Mouse (Mus musculus) urinary bladder, postnatal 10 days (tissue): ENCODE data around the gene Hps5.
"Not testable (repeated sequence)": the region's sequence is repeated elsewhere in the genome, so short reads cannot be mapped to it uniquely, and the experiment has no call there.

Source experiments
- DNase-seq: peaks from one replicate; pipeline ENCODE4 v3.0.0; 2022; ENCODE audit warnings: low spot score

Gene Hps5

DNA sequence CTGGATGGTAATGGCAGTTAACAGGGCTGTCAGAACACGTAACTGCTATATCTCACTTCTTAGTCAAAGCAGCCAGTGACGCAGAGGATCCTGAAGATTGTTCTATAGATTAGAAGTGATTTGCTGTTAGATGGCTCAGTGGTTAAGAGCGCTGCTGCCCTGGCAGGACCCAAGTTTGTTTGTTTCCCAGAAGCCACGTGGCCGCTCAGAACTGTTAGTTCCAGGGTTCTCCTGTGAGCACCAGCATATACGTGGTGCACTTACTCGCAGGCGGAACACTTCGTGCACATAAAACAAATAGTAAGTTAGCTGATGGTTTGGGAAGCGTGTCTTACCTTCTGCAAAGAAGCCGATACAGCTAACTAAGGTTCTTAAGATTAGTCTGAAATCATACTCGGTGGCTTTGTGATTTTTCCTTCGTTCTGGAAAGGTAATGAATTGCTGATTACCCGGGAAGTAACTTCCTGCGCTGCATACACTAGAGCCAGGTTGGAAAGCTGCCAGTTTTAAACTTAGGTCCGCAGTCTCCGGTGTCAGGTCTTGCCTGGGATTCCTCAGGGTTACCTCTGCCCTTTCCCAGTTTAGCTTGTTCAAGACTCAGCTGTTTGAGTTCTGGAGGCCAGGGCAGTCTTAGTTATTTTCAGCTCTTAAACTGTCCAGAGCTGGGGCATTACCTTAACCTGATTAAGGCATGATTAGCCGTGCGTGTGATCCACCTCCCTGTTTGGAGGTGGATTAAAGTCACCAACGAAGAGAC, 31.4 kb upstream of the Hps5 start:
- DNase-seq, result no peak

- DNase-seq, result not testable (repeated sequence)
These were observed 25.2 kb upstream of the Hps5 start for GRCm38 (mm10) chr7:46820876-46821632.

GRCm38 (mm10) chr7:46814012-46814411, 18.1 kb upstream of the Hps5 start:
- no peak for DNase-seq

- no peak for DNase-seq
These were observed 14.5 kb upstream of the Hps5 start for GRCm38 (mm10) chr7:46810325-46810724.

- no peak for DNase-seq
These were observed 915 bp upstream of the Hps5 start for GRCm38 (mm10) chr7:46796779-46797178.

- no peak for DNase-seq
These were observed 379 bp upstream of the Hps5 start for GRCm38 (mm10) chr7:46796206-46796679.

- no peak for DNase-seq
These were observed 2.0 kb downstream of the Hps5 start for GRCm38 (mm10) chr7:46793871-46794270.

- no peak for DNase-seq
These were observed 6.6 kb downstream of the Hps5 start for GRCm38 (mm10) chr7:46789177-46789849.

GRCm38 (mm10) chr7:46770706-46771105, 25.2 kb downstream of the Hps5 start:
- no peak for DNase-seq

GRCm38 (mm10) chr7:46768451-46768850, 27.4 kb downstream of the Hps5 start:
- DNase-seq, result no peak

DNA sequence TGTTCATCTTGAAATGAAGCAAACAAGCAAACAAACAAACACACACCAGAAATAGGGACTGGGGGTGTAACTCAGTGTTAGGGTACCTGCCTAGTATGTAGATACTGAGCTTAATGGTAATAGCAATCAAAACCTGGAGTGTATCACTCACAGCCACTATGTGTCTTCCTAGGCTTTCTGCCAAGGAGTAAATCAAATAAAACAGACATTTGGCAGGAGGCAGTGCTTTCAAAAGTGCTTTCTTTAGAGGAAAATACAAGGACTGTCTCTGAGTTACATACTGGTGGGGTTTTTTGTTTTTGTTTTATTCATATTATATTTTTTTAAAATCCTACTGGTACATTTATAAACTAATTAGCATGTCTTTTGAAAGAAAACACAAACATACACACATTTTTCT, 28.5 kb downstream of the Hps5 start:
- no peak for DNase-seq

DNA sequence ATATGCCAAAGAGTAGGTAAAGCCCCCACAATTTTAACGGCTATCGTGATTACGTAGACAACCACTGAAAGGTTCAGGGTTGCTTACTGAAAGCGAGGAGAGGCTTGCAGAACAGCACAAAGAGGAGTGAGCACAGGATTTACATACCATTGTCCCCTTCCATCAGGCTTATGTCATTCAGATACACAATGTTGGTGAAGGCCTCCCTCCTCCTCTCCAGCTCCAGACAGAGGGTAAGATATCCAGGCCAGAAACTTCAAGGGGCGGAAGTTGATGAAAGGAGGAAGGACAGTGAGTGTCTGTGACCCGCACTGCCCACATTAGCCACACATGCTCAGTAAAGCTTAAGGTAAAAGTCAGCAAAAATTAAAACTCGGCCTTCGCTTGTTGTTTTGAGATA, 31.2 kb downstream of the Hps5 start:
- DNase-seq, result no peak

DNA sequence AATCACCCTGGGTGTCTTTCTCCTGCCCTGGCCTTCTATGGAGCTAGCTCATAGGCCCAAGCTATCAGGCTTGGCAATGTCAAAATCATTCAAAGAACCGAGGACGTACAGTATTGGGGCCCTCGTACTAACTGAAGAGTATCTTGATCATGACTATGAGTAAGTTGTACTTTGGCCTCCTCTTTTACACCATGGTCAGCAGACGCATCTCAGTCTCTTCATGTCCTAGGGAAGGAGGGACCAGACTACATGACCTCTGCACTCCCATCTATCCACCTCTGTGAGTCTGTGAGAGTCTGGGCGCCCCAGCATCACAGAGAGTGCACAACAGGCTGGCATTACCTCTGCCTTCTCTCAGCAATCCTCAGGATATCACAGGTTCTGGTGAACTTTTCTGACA, 33.3 kb downstream of the Hps5 start:
- no peak for DNase-seq

DNA sequence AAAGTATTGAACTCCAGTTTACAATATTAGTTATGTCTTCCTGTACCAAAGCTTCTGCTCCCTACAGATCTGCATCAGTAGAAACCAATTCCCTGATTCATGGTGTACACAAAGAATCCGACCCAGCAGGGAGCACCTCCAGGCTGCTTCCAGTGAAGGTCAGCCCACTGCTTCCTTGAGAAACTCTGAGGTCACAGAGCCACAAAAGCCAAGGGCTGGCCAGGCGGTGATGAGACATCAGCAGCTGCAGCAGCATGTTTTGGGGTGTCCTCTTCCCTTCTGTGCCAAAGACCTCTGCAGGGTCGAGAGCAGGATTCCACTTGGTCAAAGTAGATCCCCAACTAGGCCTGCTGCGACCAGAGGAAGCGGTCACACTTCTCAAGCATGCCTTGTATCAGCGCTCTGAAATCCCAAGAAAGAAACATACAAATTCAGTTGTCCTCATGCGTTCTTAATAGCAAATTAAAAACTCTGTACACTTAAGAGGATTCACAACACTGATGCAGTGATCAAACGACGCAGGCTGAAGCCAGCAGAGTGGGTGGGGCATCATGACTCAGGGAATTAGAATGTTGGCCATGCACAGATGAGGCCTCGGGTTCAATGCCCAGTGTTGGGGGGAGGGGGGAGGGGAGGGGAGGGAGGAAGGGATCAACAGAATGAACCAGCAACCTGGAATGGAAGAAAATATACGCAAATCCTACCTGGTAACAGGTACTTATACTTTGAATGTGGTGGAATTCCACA, 34.6 kb downstream of the Hps5 start:
- DNase-seq, result no peak

DNA sequence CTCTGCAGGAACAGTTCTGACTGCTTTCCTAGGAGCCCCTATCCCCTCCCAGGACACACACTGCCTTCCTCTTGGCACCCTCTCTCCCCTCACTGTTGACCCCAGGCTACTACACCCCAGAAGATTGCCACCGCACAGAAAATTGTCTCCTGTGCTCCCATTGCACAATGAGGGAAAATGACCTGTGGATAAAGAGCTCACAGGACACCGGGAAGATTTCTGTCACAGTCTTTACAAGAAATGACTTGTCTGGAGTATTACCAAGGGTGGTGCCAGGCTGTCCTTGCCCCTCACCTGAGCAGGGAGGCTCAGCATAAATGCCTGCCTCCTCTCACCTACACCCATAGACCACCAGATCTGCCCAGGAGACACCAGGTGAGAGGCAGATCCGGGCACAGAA, 44.4 kb downstream of the Hps5 start, which contains the start of gene Saa2:
Gene Saa2, plus strand, starts transcription at position 301 of the 400 bp plus-strand sequence.
- no peak for DNase-seq

- DNase-seq, result no peak
These were observed 47.4 kb downstream of the Hps5 start for GRCm38 (mm10) chr7:46748459-46748858.

GRCm38 (mm10) chr7:46746381-46746780, 49.5 kb downstream of the Hps5 start:
- no peak for DNase-seq

DNA sequence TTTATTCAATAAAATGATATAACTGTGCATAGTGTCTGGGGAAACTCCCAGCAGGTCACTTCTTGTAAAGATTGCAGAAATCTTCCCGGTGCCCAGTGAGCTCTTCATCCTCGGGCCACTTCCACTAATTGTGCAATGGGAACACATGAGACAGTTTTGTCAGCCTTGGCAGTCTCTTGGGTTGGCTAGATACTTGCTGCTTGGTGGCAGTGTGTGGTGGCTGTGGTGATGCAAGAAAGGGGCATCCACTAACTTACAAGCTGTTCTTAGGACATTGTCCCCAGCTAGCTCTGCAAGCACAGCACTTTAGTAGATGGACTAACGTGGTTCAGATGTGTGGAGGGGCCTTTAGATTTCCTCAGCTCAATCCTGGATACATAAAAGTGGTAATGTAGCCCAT, 50.0 kb downstream of the Hps5 start:
- DNase-seq, result no peak

- not testable (repeated sequence) for DNase-seq
These were observed 53.0 kb downstream of the Hps5 start, which contains the start of gene Saa1 for GRCm38 (mm10) chr7:46742880-46743279. Saa1 (minus strand) TSS chr7:46742980.

- not testable (repeated sequence) for DNase-seq
These were observed 55.8 kb downstream of the Hps5 start for GRCm38 (mm10) chr7:46740041-46740440.

- no peak for DNase-seq
These were observed 57.1 kb downstream of the Hps5 start for GRCm38 (mm10) chr7:46738561-46739460.
